Comparison of ENCODE assay signal across 18 mouse cellular contexts in genomic region chr1:135413996-135414395, GRCm38 (mm10). TPM values are rescaled to one million over a fixed set of nuclear protein-coding genes. Genes with fewer than 3 reads are reported as not detected.
DNase-seq lines count a peak whose midpoint lies in the region; ATAC-seq lines count a peak whose summit lies in the region.
"Had no signal": no experiment of that assay in that cellular context is flagged by ENCODE, and none has a peak within 500 bp of the region (broad histone marks: within the 10 kb centered on the region; RNA-seq: fewer than 3 reads in every experiment).

No protein-coding gene starts in this region.

- no peak overlapping the region for H3K27ac ChIP-seq in heart, embryonic 11.5 days (ENCODE audit: low read depth, low read length)
- no peak overlapping the region for H3K27ac ChIP-seq in hindbrain, embryonic 12.5 days
- H3K27ac ChIP-seq in hindbrain, embryonic 14.5 days = no peak overlapping the region
- H3K27ac ChIP-seq: embryonic facial prominence, embryonic 10.5 days; forebrain, embryonic 12.5 days; hindbrain, embryonic 10.5 days; macrophage; stomach, embryonic 15.5 days had no signal

- H3K4me3 ChIP-seq in heart, embryonic 11.5 days (ENCODE audit: low read depth, low read length) = no peak overlapping the region
- H3K4me3 ChIP-seq in hindbrain, embryonic 12.5 days = no peak overlapping the region
- H3K4me3 ChIP-seq in hindbrain, embryonic 14.5 days (replicated peaks; ENCODE audit: low read length) = no peak overlapping the region
- H3K4me3 ChIP-seq: embryonic facial prominence, embryonic 10.5 days; forebrain, embryonic 12.5 days; hindbrain, embryonic 10.5 days; myocyte; stomach, embryonic 15.5 days had no signal

- peak; percentile 95 for DNase-seq in heart, adult 11 months
- peak; percentile 57 for DNase-seq in 3134 (ENCODE audit: extremely low read depth, insufficient read length, low spot score)
- peak; percentile 62 for DNase-seq in adrenal gland, postnatal 14 days
- DNase-seq in heart, postnatal 10 days = peak; percentile 38 to 41
- no peak for DNase-seq in hindbrain, embryonic 14.5 days (ENCODE audit: low spot score)
- DNase-seq in spleen, postnatal 10 days (ENCODE audit: low spot score in 2 of 2) = no peak
- DNase-seq: cerebellum, adult 11 months; kidney, adult 9 months; left cerebral cortex, postnatal 4 days had no signal

- peaks cover 49% of the 10 kb centered on the region for H3K36me3 ChIP-seq in heart, embryonic 11.5 days (ENCODE audit: control insufficient read depth, insufficient read depth, low read length)
- peaks cover 89% of the 10 kb centered on the region for H3K36me3 ChIP-seq in hindbrain, embryonic 12.5 days
- peaks cover 98% of the 10 kb centered on the region for H3K36me3 ChIP-seq in hindbrain, embryonic 14.5 days (replicated peaks; ENCODE audit: control insufficient read depth, insufficient read depth)

- intact Hi-C loops in heart, postnatal 10 days (cut with DNase I) = loop anchor here (2.0 kb wide), 1 partner anchor 15 kb away; no protein-coding TSS in a partner anchor

- H3K9ac ChIP-seq in heart, embryonic 11.5 days (ENCODE audit: low read depth, low read length) = no peak overlapping the region
- H3K9ac ChIP-seq in hindbrain, embryonic 12.5 days = no peak overlapping the region
- H3K9ac ChIP-seq in hindbrain, embryonic 14.5 days = no peak overlapping the region
- H3K9ac ChIP-seq: forebrain, embryonic 12.5 days; stomach, embryonic 15.5 days had no signal

- ATAC-seq in heart, embryonic 11.5 days (replicated peaks; ENCODE audit: insufficient number of reproducible peaks, low FRiP score, low TSS enrichment) = no peak
- no peak for ATAC-seq in hindbrain, embryonic 12.5 days (ENCODE audit: low FRiP score)
- no peak for ATAC-seq in hindbrain, embryonic 14.5 days (ENCODE audit: low FRiP score)
- ATAC-seq: CD4-positive, CD25-positive, alpha-beta regulatory T cell, adult 4 months had no signal

- H3K27me3 ChIP-seq in heart, embryonic 11.5 days (ENCODE audit: control insufficient read depth, insufficient read depth, low read length) = no peaks in the 10 kb centered on the region
- no peaks in the 10 kb centered on the region for H3K27me3 ChIP-seq in hindbrain, embryonic 12.5 days
- H3K27me3 ChIP-seq in hindbrain, embryonic 14.5 days (ENCODE audit: control insufficient read depth, insufficient read depth, low read length) = no peaks in the 10 kb centered on the region
- H3K27me3 ChIP-seq: forebrain, embryonic 12.5 days; stomach, embryonic 15.5 days had no signal

- peaks cover 15% of the 10 kb centered on the region for H3K4me1 ChIP-seq in heart, embryonic 11.5 days (ENCODE audit: control insufficient read depth, insufficient read depth, low read length)
- H3K4me1 ChIP-seq in hindbrain, embryonic 12.5 days = no peaks in the 10 kb centered on the region
- H3K4me1 ChIP-seq in hindbrain, embryonic 14.5 days (replicated peaks; ENCODE audit: control insufficient read depth, insufficient read depth, low read length) = no peaks in the 10 kb centered on the region
- H3K4me1 ChIP-seq: embryonic facial prominence, embryonic 10.5 days; forebrain, embryonic 12.5 days; hindbrain, embryonic 10.5 days; stomach, embryonic 15.5 days had no signal

- H3K9me3 ChIP-seq in heart, embryonic 11.5 days (replicated peaks; ENCODE audit: control insufficient read depth, low read length) = no peaks in the 10 kb centered on the region
- no peaks in the 10 kb centered on the region for H3K9me3 ChIP-seq in hindbrain, embryonic 12.5 days (replicated peaks)
- H3K9me3 ChIP-seq in hindbrain, embryonic 14.5 days (ENCODE audit: control insufficient read depth, low read length) = no peaks in the 10 kb centered on the region
- H3K9me3 ChIP-seq: embryonic facial prominence, embryonic 10.5 days; forebrain, embryonic 12.5 days; hindbrain, embryonic 10.5 days; stomach, embryonic 15.5 days had no signal

- no peak overlapping the region for H3K4me2 ChIP-seq in heart, embryonic 11.5 days
- no peak overlapping the region for H3K4me2 ChIP-seq in hindbrain, embryonic 12.5 days (replicated peaks)
- no peak overlapping the region for H3K4me2 ChIP-seq in hindbrain, embryonic 14.5 days (replicated peaks)
- H3K4me2 ChIP-seq: forebrain, embryonic 12.5 days; stomach, embryonic 15.5 days had no signal

RNA-seq across cellular contexts. Expression of gene Ipo9, which starts 16.3 kb away (rescaled TPM):
- 111 and 132 TPM in 2 replicates for polyA plus RNA-seq in heart, embryonic 11.5 days (2014; fragmentation: Nextera tagmentation; extraction: Ambion mirVana)
- 72.6 and 73.7 TPM in 2 replicates for total RNA-seq in adrenal gland, postnatal 14 days (2021)
- total RNA-seq in heart, postnatal 10 days (2021) = 10 to 100 TPM; 71.1 to 71.3 TPM
- polyA plus RNA-seq in hindbrain, embryonic 12.5 days (2016; fragmentation: Nextera tagmentation; extraction: Ambion mirVana) = 164 and 183 TPM in 2 replicates
- polyA plus RNA-seq in hindbrain, embryonic 14.5 days (2014; fragmentation: Nextera tagmentation; extraction: Ambion mirVana) = 115 and 118 TPM in 2 replicates

RNA-seq across cellular contexts. Expression of gene Shisa4, which starts 39.0 kb away (rescaled TPM):
- polyA plus RNA-seq in heart, embryonic 11.5 days (2014; fragmentation: Nextera tagmentation; extraction: Ambion mirVana) = 25.6 and 27.0 TPM in 2 replicates
- 8.7 and 10.6 TPM in 2 replicates for total RNA-seq in adrenal gland, postnatal 14 days (2021)
- 1 to 10 TPM; 7.2 to 7.8 TPM for total RNA-seq in heart, postnatal 10 days (2021)
- 64.1 and 69.8 TPM in 2 replicates for polyA plus RNA-seq in hindbrain, embryonic 12.5 days (2016; fragmentation: Nextera tagmentation; extraction: Ambion mirVana)
- 65.6 and 79.8 TPM in 2 replicates for polyA plus RNA-seq in hindbrain, embryonic 14.5 days (2014; fragmentation: Nextera tagmentation; extraction: Ambion mirVana)

Comparison
In these comparisons a context has a peak if more than half of its experiments do, and no peak if none do; other contexts are left out.
1. DNase-seq: peak in heart, adult 11 months (single experiment), 3134 (single experiment), adrenal gland, postnatal 14 days (single experiment) and heart, postnatal 10 days (2 of 2); none in hindbrain, embryonic 14.5 days (single experiment) and spleen, postnatal 10 days (0 of 2).